Mouse (Mus musculus): Measurements from ENCODE around the gene Sox9. TPM values are rescaled to one million over a fixed set of nuclear protein-coding genes. Genes with fewer than 3 reads are reported as not detected.

Gene Sox9
- polyA plus RNA-seq, 1 experiment from 2014 or later, result 1.4 TPM

GRCm38 (mm10) chr11:112835468-112836092 lies 53.6 kb downstream of the Sox9 start:
- H3K36me3 ChIP-seq (ENCODE audit: control insufficient read depth, insufficient read depth), result no peaks in the 10 kb centered on the region
- H3K27ac ChIP-seq (ENCODE audit: low read length), result no peak overlapping the region
- H3K27me3 ChIP-seq (ENCODE audit: control insufficient read depth, insufficient read depth, low read depth, low read length), result no peaks in the 10 kb centered on the region
- 43% methylated on average over 7 of the region's 7 CpGs for WGBS (ENCODE audit: insufficient replicate concordance)
- no peak for ATAC-seq (ENCODE audit: low read depth)
- no peak overlapping the region for H3K9ac ChIP-seq (ENCODE audit: low read depth, low read length)
- no peak overlapping the region for H3K4me2 ChIP-seq (ENCODE audit: low read depth, low read length)
- H3K4me1 ChIP-seq (ENCODE audit: control insufficient read depth, low read depth, low read length), result no peaks in the 10 kb centered on the region
- no peak overlapping the region for H3K4me3 ChIP-seq (ENCODE audit: low read depth, low read length)
- no peaks in the 10 kb centered on the region for H3K9me3 ChIP-seq (replicated peaks; ENCODE audit: control insufficient read depth, low read length)
